Mouse (Mus musculus) cerebral cortex, adult 2 months (tissue): ENCODE results near the gene Dner.

ENCODE experiments used
- WGBS: fragments of 180-500 bp; shearing (Covaris S2); methylation state at CpG from one replicate; pipeline ENCODE4 v1.1.7; 2018; 5-methylcytosine and 5-hydroxymethylcytosine counted together

Gene Dner

GRCm38 (mm10) chr1:84695517-84696411, at the start of gene Dner:
TSS of gene Dner (minus strand) at chr1:84696221.
- under 1% methylated on average over 69 of the region's 75 CpGs for WGBS

- WGBS = 80% methylated on average over 3 of the region's 3 CpGs
These were observed 46.1 kb upstream of the Dner start for GRCm38 (mm10) chr1:84742156-84742555.

- 96% methylated on average over 1 of the region's 1 CpGs for WGBS
These were observed 44.1 kb upstream of the Dner start for GRCm38 (mm10) chr1:84740080-84740479.

GRCm38 (mm10) chr1:84737097-84737496, 41.1 kb upstream of the Dner start:
- WGBS = 47% methylated on average over 1 of the region's 1 CpGs

- 58% methylated on average over 3 of the region's 3 CpGs for WGBS
These were observed 37.8 kb upstream of the Dner start for GRCm38 (mm10) chr1:84733799-84734198.

GRCm38 (mm10) chr1:84731763-84732162, 35.7 kb upstream of the Dner start:
- WGBS = 97% methylated on average over 1 of the region's 1 CpGs

- 97% methylated on average over 3 of the region's 3 CpGs for WGBS
These were observed 26.4 kb upstream of the Dner start for GRCm38 (mm10) chr1:84722371-84722770.

- 79% methylated on average over 3 of the region's 3 CpGs for WGBS
These were observed 25.9 kb upstream of the Dner start for GRCm38 (mm10) chr1:84721942-84722341.

GRCm38 (mm10) chr1:84709810-84710785, 14.1 kb upstream of the Dner start:
- WGBS = 8% methylated on average over 31 of the region's 31 CpGs

- WGBS = 19% methylated on average over 5 of the region's 5 CpGs
These were observed 13.4 kb upstream of the Dner start for GRCm38 (mm10) chr1:84709406-84709805.

GRCm38 (mm10) chr1:84700254-84700653, 4.2 kb upstream of the Dner start:
- WGBS = 97% methylated on average over 6 of the region's 6 CpGs

GRCm38 (mm10) chr1:84697136-84697535, 1.1 kb upstream of the Dner start:
- 2% methylated on average over 2 of the region's 2 CpGs for WGBS

- WGBS = 5% methylated on average over 26 of the region's 26 CpGs
These were observed 1.1 kb downstream of the Dner start for GRCm38 (mm10) chr1:84694688-84695474.

GRCm38 (mm10) chr1:84677910-84678309, 18.1 kb downstream of the Dner start:
- 56% methylated on average over 4 of the region's 4 CpGs for WGBS

GRCm38 (mm10) chr1:84668100-84668846, 27.7 kb downstream of the Dner start:
- 65% methylated on average over 7 of the region's 7 CpGs for WGBS

- 77% methylated on average over 4 of the region's 4 CpGs for WGBS
These were observed 28.4 kb downstream of the Dner start for GRCm38 (mm10) chr1:84667660-84668059.

GRCm38 (mm10) chr1:84664377-84665118, 31.5 kb downstream of the Dner start:
- 52% methylated on average over 4 of the region's 4 CpGs for WGBS

GRCm38 (mm10) chr1:84646781-84647180, 49.2 kb downstream of the Dner start:
- WGBS = 80% methylated on average over 2 of the region's 2 CpGs

GRCm38 (mm10) chr1:84640463-84640862, 55.6 kb downstream of the Dner start:
- 77% methylated on average over 4 of the region's 4 CpGs for WGBS

- WGBS = 67% methylated on average over 6 of the region's 6 CpGs
These were observed 59.1 kb downstream of the Dner start for GRCm38 (mm10) chr1:84636890-84637289.
